9 mouse cellular contexts compared by ENCODE assay signal in genomic region chr1:64853738-64854730, GRCm38 (mm10).
DNase-seq lines count a peak whose midpoint lies in the region; ATAC-seq and TF ChIP-seq lines count a peak whose summit lies in the region.
"Had no signal": no experiment of that assay in that cellular context is flagged by ENCODE, and none has a peak within 500 bp of the region (broad histone marks: within the 10 kb centered on the region; RNA-seq: fewer than 3 reads in every experiment).

No protein-coding gene starts in this region.

- no peak overlapping the region for H3K4me2 ChIP-seq in embryonic facial prominence, embryonic 12.5 days (replicated peaks)
- H3K4me2 ChIP-seq in lung, postnatal 0 days (replicated peaks; ENCODE audit: low read depth, low read length): no peak overlapping the region
- no peak overlapping the region for H3K4me2 ChIP-seq in neural tube, embryonic 15.5 days
- H3K4me2 ChIP-seq in liver, embryonic 11.5 days: no peak overlapping the region

- no peak overlapping the region for H3K4me3 ChIP-seq in embryonic facial prominence, embryonic 12.5 days
- H3K4me3 ChIP-seq in lung, postnatal 0 days (ENCODE audit: low read depth, low read length): no peak overlapping the region
- H3K4me3 ChIP-seq in neural tube, embryonic 15.5 days (replicated peaks): no peak overlapping the region
- no peak overlapping the region for H3K4me3 ChIP-seq in liver, embryonic 11.5 days (ENCODE audit: low read depth, low read length)

- H3K36me3 ChIP-seq in embryonic facial prominence, embryonic 12.5 days: no peaks in the 10 kb centered on the region
- no peaks in the 10 kb centered on the region for H3K36me3 ChIP-seq in lung, postnatal 0 days (ENCODE audit: insufficient read depth, low read length)
- H3K36me3 ChIP-seq in neural tube, embryonic 15.5 days: no peaks in the 10 kb centered on the region
- no peaks in the 10 kb centered on the region for H3K36me3 ChIP-seq in liver, embryonic 11.5 days (ENCODE audit: control insufficient read depth, insufficient read depth, low read length)

- H3K4me1 ChIP-seq in embryonic facial prominence, embryonic 12.5 days: peaks cover 7% of the 10 kb centered on the region; the same call in 1 of the 2 replicates
- H3K4me1 ChIP-seq in lung, postnatal 0 days (ENCODE audit: insufficient read depth, low read depth, low read length): no peaks in the 10 kb centered on the region
- peaks cover 12% of the 10 kb centered on the region for H3K4me1 ChIP-seq in neural tube, embryonic 15.5 days
- peaks cover 5% of the 10 kb centered on the region for H3K4me1 ChIP-seq in liver, embryonic 11.5 days (replicated peaks; ENCODE audit: control insufficient read depth, insufficient read depth, low read length)

- no peak overlapping the region for H3K27ac ChIP-seq in embryonic facial prominence, embryonic 12.5 days
- H3K27ac ChIP-seq in lung, postnatal 0 days (ENCODE audit: low read length): peak overlapping the region; percentile 54; the same call in 1 of the 2 replicates
- H3K27ac ChIP-seq in neural tube, embryonic 15.5 days (replicated peaks): no peak overlapping the region
- no peak overlapping the region for H3K27ac ChIP-seq in liver, embryonic 11.5 days (ENCODE audit: low read depth, low read length)

- peak; percentile 61 for DNase-seq in ovary, adult 18-20 months (ENCODE audit: low spot score)
- no peak for DNase-seq in ovary, postnatal 14 days (ENCODE audit: low spot score)
- peak; percentile 48 for DNase-seq in lung, postnatal 0 days (ENCODE audit: low spot score)
- no peak for DNase-seq in cerebellum, postnatal 10 days
- DNase-seq in liver, embryonic 11.5 days (ENCODE audit: low spot score): no peak

- H3K9ac ChIP-seq in embryonic facial prominence, embryonic 12.5 days: no peak overlapping the region
- H3K9ac ChIP-seq in lung, postnatal 0 days (replicated peaks; ENCODE audit: low read depth): no peak overlapping the region
- no peak overlapping the region for H3K9ac ChIP-seq in neural tube, embryonic 15.5 days (replicated peaks)
- no peak overlapping the region for H3K9ac ChIP-seq in liver, embryonic 11.5 days (ENCODE audit: low read depth, low read length)

- peak; percentile 79 for TF ChIP-seq EP300 in lung, postnatal 0 days (IDR thresholded peaks at IDR 0.05)

- TF ChIP-seq CTCF in lung, postnatal 0 days (IDR thresholded peaks at IDR 0.05): no peak

- 52% methylated on average over 5 of the region's 5 CpGs for WGBS in embryonic facial prominence, embryonic 12.5 days
- 53% methylated on average over 5 of the region's 5 CpGs for WGBS in lung, postnatal 0 days
- WGBS in neural tube, embryonic 15.5 days: 33% methylated on average over 5 of the region's 5 CpGs
- WGBS in liver, embryonic 11.5 days: 71% methylated on average over 5 of the region's 5 CpGs

- no peaks in the 10 kb centered on the region for H3K27me3 ChIP-seq in embryonic facial prominence, embryonic 12.5 days
- no peaks in the 10 kb centered on the region for H3K27me3 ChIP-seq in lung, postnatal 0 days (replicated peaks; ENCODE audit: insufficient read depth, low read length)
- H3K27me3 ChIP-seq in neural tube, embryonic 15.5 days (replicated peaks): no peaks in the 10 kb centered on the region
- no peaks in the 10 kb centered on the region for H3K27me3 ChIP-seq in liver, embryonic 11.5 days (replicated peaks; ENCODE audit: control insufficient read depth, insufficient read depth, low read length)

- peak; percentile 48; the same call in 1 of the 2 replicates for ATAC-seq in embryonic facial prominence, embryonic 12.5 days (ENCODE audit: insufficient number of reproducible peaks, insufficient read depth, low FRiP score, low TSS enrichment)
- ATAC-seq in lung, postnatal 0 days: peak; percentile 84
- ATAC-seq in neural tube, embryonic 15.5 days (ENCODE audit: low FRiP score): peak; percentile 54; the same call in 1 of the 2 replicates
- ATAC-seq in megakaryocyte progenitor cell, adult 5-6 weeks (replicated peaks; ENCODE audit: poor library complexity): no peak
- no peak for ATAC-seq in liver, embryonic 11.5 days (replicated peaks; ENCODE audit: low FRiP score)

- H3K9me3 ChIP-seq in embryonic facial prominence, embryonic 12.5 days: no peaks in the 10 kb centered on the region
- no peaks in the 10 kb centered on the region for H3K9me3 ChIP-seq in lung, postnatal 0 days (ENCODE audit: low read length)
- H3K9me3 ChIP-seq in neural tube, embryonic 15.5 days (replicated peaks): no peaks in the 10 kb centered on the region
- no peaks in the 10 kb centered on the region for H3K9me3 ChIP-seq in liver, embryonic 11.5 days (ENCODE audit: control insufficient read depth, low read length)
- H3K9me3 ChIP-seq: G1E had no signal

Comparison
In these comparisons a context has a peak if more than half of its experiments do, and no peak if none do; other contexts are left out.
1. DNase-seq: peak in ovary, adult 18-20 months (single experiment) and lung, postnatal 0 days (single experiment); none in ovary, postnatal 14 days (single experiment), cerebellum, postnatal 10 days (0 of 2) and liver, embryonic 11.5 days (single experiment).
2. ATAC-seq: peak in embryonic facial prominence, embryonic 12.5 days (single experiment), lung, postnatal 0 days (single experiment) and neural tube, embryonic 15.5 days (single experiment); none in megakaryocyte progenitor cell, adult 5-6 weeks (single experiment) and liver, embryonic 11.5 days (single experiment).